Mouse (Mus musculus): ENCODE results near the gene Ahcyl2. TPM values are rescaled to one million over a fixed set of nuclear protein-coding genes. Genes with fewer than 3 reads are reported as not detected.

Gene Ahcyl2
- total and polyA plus RNA-seq, 3 experiments = 50.0 to 204 (median 184) TPM

DNA sequence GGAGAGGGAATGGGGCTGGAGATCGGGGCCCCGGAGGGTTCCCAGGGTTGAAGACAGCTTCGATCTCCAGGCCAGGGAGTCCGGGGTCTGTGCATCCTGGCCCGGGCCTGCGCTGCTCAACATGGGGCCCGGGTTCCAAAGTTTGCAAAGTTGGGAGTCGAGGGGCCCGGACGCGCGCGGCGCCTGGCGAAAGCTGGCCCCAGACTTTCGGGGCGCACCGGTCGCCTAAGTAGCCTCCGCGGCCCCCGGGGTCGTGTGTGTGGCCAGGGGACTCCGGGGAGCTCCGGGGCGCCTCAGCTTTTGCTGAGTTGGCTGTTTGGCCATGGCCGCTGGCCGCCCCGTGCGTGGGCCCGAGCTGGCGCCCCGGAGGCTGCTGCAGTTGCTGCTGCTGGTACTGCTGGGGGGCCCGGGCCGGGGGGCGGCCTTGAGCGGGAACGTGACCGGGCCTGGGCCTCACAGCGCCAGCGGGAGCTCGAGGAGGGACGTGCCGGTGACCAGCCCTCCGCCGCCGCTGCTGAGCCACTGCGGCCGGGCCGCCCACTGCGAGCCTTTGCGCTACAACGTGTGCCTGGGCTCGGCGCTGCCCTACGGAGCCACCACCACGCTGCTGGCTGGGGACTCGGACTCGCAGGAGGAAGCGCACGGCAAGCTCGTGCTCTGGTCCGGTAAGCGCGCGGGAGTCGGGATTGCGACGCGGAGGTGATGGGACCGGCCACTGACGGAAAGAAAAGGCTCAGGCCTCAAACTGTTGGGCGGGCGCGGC lies 31.9 kb upstream of the Ahcyl2 start (continued):
- TF ChIP-seq ZMIZ1 (IDR thresholded peaks at IDR 0.05; ENCODE audit: low read depth, low read length) = no peak

DNA sequence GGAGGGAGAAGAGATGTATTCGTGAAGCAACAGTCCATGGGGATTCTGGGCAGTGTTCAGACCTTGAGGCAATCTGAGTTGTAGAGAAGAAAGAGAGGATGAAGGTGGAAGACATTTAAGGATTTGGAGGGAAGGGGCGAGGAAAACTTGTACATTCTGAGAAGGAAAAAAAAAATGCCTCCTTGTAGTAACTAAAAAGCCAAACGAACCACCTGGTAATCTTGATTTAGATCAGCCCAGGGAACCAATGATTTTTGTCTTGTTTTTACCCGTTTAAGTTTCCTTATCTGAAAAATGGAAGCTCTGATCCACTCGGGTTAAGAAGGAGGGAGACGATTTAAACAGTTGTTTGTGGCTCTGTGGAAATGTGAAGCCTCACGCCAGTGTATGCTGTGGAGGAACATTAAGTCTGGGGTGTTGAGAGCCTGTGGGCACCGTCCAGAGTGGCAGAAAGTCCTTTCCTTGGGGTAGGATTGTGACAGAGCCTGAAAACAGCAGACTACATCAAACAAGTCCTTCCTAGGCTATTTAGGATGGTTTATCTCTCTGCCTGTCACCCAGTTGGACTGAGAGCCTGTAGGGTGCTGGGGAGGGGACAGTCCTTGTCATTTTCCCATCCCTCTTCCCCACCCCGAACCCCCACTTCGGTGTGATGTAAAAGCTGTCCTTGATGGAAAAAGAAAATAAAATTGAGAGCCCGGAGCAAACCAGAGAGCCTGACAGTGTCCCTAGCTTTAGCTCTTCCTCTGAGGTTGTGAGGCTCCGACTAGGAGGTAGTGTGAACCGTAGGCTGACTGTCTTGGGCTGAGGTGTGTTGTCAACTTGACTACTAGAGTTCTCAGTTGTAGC lies 31.0 kb upstream of the Ahcyl2 start:
- H3K4me3 ChIP-seq (replicated peaks in 1 of 3; ENCODE audit: low read depth in 2 of 3, low read length in 2 of 3, poor library complexity in 1 of 3) = no peak overlapping the region
- H3K9me3 ChIP-seq (replicated peaks; ENCODE audit: low read length) = no peaks in the 10 kb centered on the region
- in situ Hi-C loops (cut with MboI; ENCODE audit: low pct_ligation_motif_present, low pct_unique_long_range_greater_than_20kb, low sequenced_read_pairs) (no loop called here), dilution Hi-C loops (cut with MboI; ENCODE audit: extremely low pct_ligation_motif_present, extremely low pct_unique_long_range_greater_than_20kb, low sequenced_read_pairs) (no loop called here)
- H3K4me1 ChIP-seq (ENCODE audit: control insufficient read depth in 1 of 2, insufficient read depth in 2 of 2) = no peaks in the 10 kb centered on the region
- no peaks in the 10 kb centered on the region for H3K27me3 ChIP-seq (replicated peaks)
- no peak for DNase-seq (ENCODE audit: extremely low read depth)
- H3K36me3 ChIP-seq (replicated peaks in 1 of 2; ENCODE audit: control insufficient read depth in 1 of 2, insufficient read depth in 1 of 2, low read length in 1 of 2) = no peaks in the 10 kb centered on the region
- H3K9ac ChIP-seq (ENCODE audit: insufficient read depth, low read depth) = no peak overlapping the region
- no peaks in the 10 kb centered on the region for H3K79me2 ChIP-seq (replicated peaks; ENCODE audit: control insufficient read depth, extremely low read depth, insufficient read depth, poor library complexity, severe bottlenecking)
- no peak for TF ChIP-seq ZNF384 (IDR thresholded peaks at IDR 0.05; ENCODE audit: low read depth, low read length)
- no peak for TF ChIP-seq NELFE (IDR thresholded peaks at IDR 0.05; ENCODE audit: low read depth, low read length)
- no peak for TF ChIP-seq MAFK (IDR thresholded peaks at IDR 0.05; ENCODE audit: insufficient replicate concordance, low read length)
- TF ChIP-seq USF1 (IDR thresholded peaks at IDR 0.05; ENCODE audit: low read depth, low read length) = no peak
- TF ChIP-seq JUN (IDR thresholded peaks at IDR 0.05; ENCODE audit: insufficient read depth, low read depth, low read length) = no peak
- TF ChIP-seq IRF4 (IDR thresholded peaks at IDR 0.05; ENCODE audit: low read depth, low read length) = no peak
- TF ChIP-seq HCFC1 (IDR thresholded peaks at IDR 0.05; ENCODE audit: low read depth, low read length) = no peak
- TF ChIP-seq BHLHE40 (IDR thresholded peaks at IDR 0.05; ENCODE audit: low read depth, low read length) = no peak
- TF ChIP-seq E2F4 (IDR thresholded peaks at IDR 0.05; ENCODE audit: insufficient replicate concordance, low read depth, low read length) = no peak
- TF ChIP-seq ZMIZ1 (IDR thresholded peaks at IDR 0.05; ENCODE audit: low read depth, low read length) = no peak
- TF ChIP-seq PAX5 (IDR thresholded peaks at IDR 0.05; ENCODE audit: low read length) = no peak
- TF ChIP-seq KAT2A (IDR thresholded peaks at IDR 0.05; ENCODE audit: insufficient replicate concordance, low read length) = no peak
- TF ChIP-seq UBTF (IDR thresholded peaks at IDR 0.05; ENCODE audit: low read depth, low read length) = no peak
- TF ChIP-seq EP300 (IDR thresholded peaks at IDR 0.05; ENCODE audit: low read length) = no peak
- TF ChIP-seq ELF1 (IDR thresholded peaks at IDR 0.05; ENCODE audit: low read depth, low read length) = no peak
- no peak for TF ChIP-seq ETS1 (conservative IDR thresholded peaks at IDR 0.05; ENCODE audit: low read depth, low read length)
- TF ChIP-seq GABPA (IDR thresholded peaks at IDR 0.05; ENCODE audit: insufficient replicate concordance, low read depth, low read length) = no peak
- no peak for TF ChIP-seq SIN3A (IDR thresholded peaks at IDR 0.05; ENCODE audit: low read length)
- H3K4me2 ChIP-seq (ENCODE audit: insufficient read depth, low read depth, poor library complexity, severe bottlenecking) = no peak overlapping the region
- no peak overlapping the region for H3K27ac ChIP-seq (ENCODE audit: insufficient read depth, low read depth)

Measured in CH12.LX (cell line).